Mouse (Mus musculus) embryo, embryonic 11.5 days (tissue): ENCODE results near the gene Slc30a4.

ENCODE experiments used
- DNase-seq: peaks from one replicate; pipeline ENCODE4 v3.0.0-alpha.2; 2012; ENCODE audit warnings: low read depth, low spot score

Gene Slc30a4

GRCm38 (mm10) chr2:122681379-122682137 is 20.9 kb downstream of the Slc30a4 start:
- DNase-seq, result no peak

GRCm38 (mm10) chr2:122675126-122675525 is 27.3 kb downstream of the Slc30a4 start:
- DNase-seq, result no peak

- DNase-seq, result no peak
Observed at GRCm38 (mm10) chr2:122672841-122673240, 29.6 kb downstream of the Slc30a4 start.

DNA sequence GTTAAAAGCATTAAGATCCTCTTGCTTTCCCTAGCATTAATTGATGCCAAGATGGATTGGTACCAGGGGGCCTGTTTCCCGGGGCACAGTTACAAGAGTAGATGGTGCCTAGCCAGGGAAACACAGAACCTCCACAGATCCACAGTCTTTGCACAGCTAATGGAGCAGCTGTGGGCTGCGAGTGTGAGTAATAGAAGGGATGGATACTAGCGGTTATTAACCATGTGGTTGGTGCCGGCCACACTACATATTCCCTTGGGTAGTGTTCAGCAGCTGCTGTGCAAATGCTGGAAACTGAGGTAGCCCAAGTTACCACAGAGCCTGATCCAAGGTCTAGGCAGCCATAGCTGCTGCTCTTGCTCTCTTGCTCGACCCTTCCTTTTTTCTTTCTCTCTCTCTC is 30.7 kb downstream of the Slc30a4 start:
- DNase-seq, result no peak

- DNase-seq, result no peak
Observed at GRCm38 (mm10) chr2:122667856-122668255, 34.6 kb downstream of the Slc30a4 start.

DNA sequence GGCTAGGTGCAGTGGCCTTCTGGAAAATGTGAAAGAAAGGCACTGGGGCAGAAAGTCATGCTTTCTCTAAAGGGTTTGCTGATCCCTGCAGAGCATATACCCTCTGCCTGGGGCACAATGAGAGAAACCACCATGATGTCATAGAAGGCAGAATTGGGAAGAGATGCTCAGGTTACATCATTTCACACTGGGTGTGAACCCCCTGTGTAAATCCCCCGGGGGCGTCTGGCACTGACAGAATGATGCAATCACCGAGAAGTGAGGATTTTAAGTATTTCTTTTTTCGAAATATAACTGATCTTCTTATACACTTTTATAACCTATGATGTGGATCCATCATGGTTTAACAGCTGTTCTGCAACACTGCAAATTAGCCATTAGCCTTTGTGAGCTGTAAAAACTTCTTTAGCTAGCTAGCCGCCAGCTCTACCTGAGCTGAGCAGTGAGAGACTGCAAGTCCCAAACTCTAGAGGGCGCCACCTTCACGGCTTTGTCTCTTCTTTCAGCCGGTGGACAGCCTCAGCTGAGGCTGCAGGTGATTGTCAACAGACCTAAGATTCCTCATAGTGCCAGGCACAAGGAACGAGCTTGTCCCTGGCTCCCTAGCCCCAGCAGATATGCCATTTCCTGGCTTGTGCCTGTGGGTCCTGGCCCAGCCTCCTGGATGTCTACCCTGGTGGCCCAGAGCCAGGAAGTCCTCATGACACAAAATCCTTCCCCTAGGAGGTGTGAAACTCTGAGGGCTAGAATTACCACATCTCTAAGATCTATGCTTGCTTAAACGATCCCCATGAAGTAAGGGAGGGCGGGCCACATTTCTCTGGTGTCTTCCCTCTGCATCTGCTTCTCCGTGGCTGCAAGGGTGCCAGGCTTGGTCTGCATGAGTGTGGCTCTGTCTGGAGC is 36.2 kb downstream of the Slc30a4 start:
- DNase-seq, result no peak

DNA sequence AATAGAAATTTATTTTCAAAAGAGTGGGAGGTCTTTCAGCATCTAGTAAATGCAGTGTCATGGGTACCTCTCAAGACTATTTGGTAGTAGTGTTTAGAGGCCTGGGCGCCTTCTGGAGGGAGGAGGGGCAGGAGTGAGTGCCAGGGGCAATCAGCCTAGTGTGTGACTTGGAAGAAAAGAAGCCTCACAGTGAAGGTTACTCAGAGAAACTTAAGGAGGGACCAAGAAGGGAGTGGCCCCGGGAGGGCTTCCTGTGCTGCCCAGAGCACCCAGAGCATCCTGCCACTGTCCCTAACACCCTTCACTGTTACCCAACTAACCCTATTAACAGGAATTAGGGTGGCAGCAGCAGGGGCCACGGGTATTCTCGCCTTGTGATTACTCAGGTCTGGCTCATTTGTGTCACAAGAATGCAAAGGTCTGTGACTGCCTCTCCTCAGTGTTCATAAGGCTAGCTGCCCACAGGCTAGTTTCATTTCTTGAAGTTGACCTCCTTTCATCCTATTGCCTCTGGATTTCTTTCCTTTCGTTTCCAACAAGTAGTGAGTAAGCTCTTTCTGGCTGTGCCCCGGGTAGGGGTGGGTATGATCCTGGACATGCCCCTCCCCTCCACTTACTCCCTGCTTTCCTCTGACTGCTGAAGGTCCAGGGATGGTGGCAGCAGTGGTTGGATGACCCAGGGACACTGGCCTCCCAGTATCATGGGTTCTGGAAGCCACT is 37.0 kb downstream of the Slc30a4 start:
- no peak for DNase-seq

- no peak for DNase-seq
Observed at GRCm38 (mm10) chr2:122659825-122660224, 42.6 kb downstream of the Slc30a4 start.

- DNase-seq, result no peak
Observed at GRCm38 (mm10) chr2:122657707-122658524, 44.5 kb downstream of the Slc30a4 start.

- DNase-seq, result no peak
Observed at GRCm38 (mm10) chr2:122656767-122657166, 45.7 kb downstream of the Slc30a4 start.

GRCm38 (mm10) chr2:122656052-122656451 is 46.4 kb downstream of the Slc30a4 start:
- DNase-seq, result no peak

DNA sequence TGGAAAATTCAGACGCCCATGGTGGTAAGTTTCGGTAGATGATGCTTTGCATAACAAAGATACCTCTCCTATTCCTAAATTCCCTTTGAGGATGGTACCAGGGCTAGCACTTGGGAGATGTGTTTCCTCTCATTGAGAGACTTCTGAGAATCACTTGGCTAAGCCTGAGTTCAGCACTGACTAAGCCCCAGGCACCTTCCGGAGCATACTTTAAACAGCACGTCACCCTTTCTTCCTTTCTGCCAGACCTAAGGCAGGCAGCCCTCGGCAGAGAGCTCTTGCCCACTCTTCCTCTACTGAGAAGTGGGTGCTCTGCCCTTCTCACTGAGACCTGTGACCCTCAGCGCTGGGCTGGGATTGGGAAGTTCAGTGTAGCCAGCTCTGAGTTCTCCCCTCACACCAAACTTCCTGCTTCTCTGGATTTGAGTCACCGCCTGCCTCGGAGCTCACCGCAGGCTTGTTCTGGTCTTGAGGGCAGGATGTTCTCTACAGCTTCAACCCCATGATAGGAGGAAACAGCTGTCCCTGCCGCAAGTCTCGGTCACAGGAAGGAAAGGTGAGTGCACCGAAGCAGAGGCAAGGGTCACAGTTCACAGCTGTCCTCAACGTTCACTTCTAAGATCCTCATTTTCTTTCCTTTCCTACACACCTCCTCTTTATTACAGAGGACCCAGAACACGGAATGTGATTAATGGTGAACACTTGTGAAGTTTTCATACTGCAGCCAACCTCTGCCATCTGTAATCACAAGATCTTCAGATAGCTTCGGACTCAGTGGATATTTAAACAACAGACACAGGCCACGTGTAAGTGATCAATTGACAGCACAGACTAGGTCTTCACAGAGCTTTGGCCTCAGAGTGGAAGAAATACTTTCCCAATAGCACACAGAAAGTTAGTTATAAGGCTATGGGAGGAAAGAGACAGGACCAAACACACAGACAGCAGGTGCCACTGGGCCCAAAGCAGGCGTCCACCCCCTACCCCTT is 50.1 kb downstream of the Slc30a4 start:
- DNase-seq, result no peak

DNA sequence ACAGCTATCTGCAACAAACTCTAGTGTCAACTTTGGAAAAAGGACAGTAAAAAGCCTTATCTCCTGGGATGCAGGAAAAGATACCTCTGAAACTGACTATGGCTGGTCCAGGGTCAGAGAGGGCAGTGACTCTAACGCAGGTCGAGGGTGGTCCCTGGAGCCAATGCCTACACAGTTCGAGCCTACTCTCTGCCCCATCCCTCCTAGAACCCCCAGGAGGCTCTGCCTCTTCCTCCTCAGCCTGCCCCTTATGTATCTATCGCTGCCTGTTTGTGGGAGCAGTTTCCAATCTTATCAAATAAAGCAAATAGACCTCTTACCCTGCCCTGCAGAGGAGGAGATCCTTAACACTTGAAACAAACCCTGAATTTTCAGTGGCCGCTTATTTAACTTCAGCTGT is 63.8 kb downstream of the Slc30a4 start:
- no peak for DNase-seq

GRCm38 (mm10) chr2:122638029-122638428 is 64.4 kb downstream of the Slc30a4 start:
- DNase-seq, result no peak

GRCm38 (mm10) chr2:122637526-122637997 is 64.9 kb downstream of the Slc30a4 start:
- peak; percentile 43 for DNase-seq

DNA sequence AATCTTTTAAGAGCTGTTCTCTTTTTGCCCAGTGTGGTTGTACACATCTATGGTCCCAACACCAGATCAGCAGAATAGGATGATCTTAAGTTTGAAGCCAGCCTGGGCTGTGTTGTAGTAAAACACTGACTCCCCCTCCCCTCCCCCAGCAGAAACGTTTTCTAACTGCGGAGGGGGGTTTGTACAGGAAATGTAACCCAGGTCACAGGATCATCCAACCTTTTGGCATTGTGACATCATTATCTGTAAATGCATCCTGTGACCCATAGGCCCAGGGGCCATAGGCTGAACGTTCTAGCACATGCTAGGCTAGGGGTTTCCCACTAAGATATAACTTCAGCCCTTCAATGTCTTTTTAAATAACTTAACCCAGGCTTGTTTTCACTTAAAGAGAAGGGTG is 65.8 kb downstream of the Slc30a4 start, which contains the start of gene AA467197:
TSS of gene AA467197 (plus strand) at position 301 of the 400 bp plus-strand sequence.
- DNase-seq, result no peak
